Mouse (Mus musculus): ENCODE measurements around the gene Ovol1. TPM values are rescaled to one million over a fixed set of nuclear protein-coding genes. Genes with fewer than 3 reads are reported as not detected.

Gene Ovol1
- not detected in 2 replicates for polyA plus RNA-seq (2021; fragmentation: Nextera tagmentation)
- long read RNA-seq, experiment 1, result 0 reads
- long read RNA-seq, experiment 2, result 0 reads

GRCm38 (mm10) chr19:5560457-5561041, at the start of gene Ovol1:
Gene Ovol1 (minus strand): TSS chr19:5560646.

GRCm38 (mm10) chr19:5609547-5610404, 49.3 kb upstream of the Ovol1 start, which contains the start of gene Kat5:
Gene Kat5 (minus strand): TSS chr19:5610237.

GRCm38 (mm10) chr19:5601752-5602541, 41.5 kb upstream of the Ovol1 start, which contains the start of gene Rnaseh2c:
Gene Rnaseh2c (plus strand): TSS chr19:5601873.

GRCm38 (mm10) chr19:5567534-5568469, 7.4 kb upstream of the Ovol1 start, which contains the start of gene Ap5b1:
Gene Ap5b1 (plus strand): TSS chr19:5568025.

GRCm38 (mm10) chr19:5510031-5511026, 50.1 kb downstream of the Ovol1 start, which contains the start of gene Snx32:
Gene Snx32 (minus strand): TSS chr19:5510538.

GRCm38 (mm10) chr19:5503687-5504086, 56.8 kb downstream of the Ovol1 start, which contains the start of gene 1700020D05Rik:
Gene 1700020D05Rik (minus strand): TSS chr19:5503787.

Other genes starting within 250 kb of the Ovol1 start
- gene Catsper1, start 224.9 kb downstream of the Ovol1 start, polyA plus RNA-seq (2021; fragmentation: Nextera tagmentation), result not detected in 2 replicates
- 50.0 and 72.9 TPM in 2 replicates for gene Cst6, start 211.1 kb downstream of the Ovol1 start, polyA plus RNA-seq (2021; fragmentation: Nextera tagmentation)
- gene Eif1ad, start 193.9 kb downstream of the Ovol1 start, polyA plus RNA-seq (2021; fragmentation: Nextera tagmentation), result 29.9 and 34.7 TPM in 2 replicates
- gene Banf1, start 193.5 kb downstream of the Ovol1 start, polyA plus RNA-seq (2021; fragmentation: Nextera tagmentation), result 160 and 199 TPM in 2 replicates
- gene Sart1, start 171.9 kb downstream of the Ovol1 start, polyA plus RNA-seq (2021; fragmentation: Nextera tagmentation), result 26.4 and 29.3 TPM in 2 replicates
- gene Tsga10ip, start 158.1 kb downstream of the Ovol1 start, polyA plus RNA-seq (2021; fragmentation: Nextera tagmentation), result not detected in 2 replicates
- 166 and 215 TPM in 2 replicates for gene Drap1, start 135.7 kb downstream of the Ovol1 start, polyA plus RNA-seq (2021; fragmentation: Nextera tagmentation)
- gene AI837181, start 135.5 kb downstream of the Ovol1 start, polyA plus RNA-seq (2021; fragmentation: Nextera tagmentation), result 42.0 and 45.8 TPM in 2 replicates
- gene Fosl1, start 113.1 kb downstream of the Ovol1 start, polyA plus RNA-seq (2021; fragmentation: Nextera tagmentation), result 0.19 TPM in 1 of 2 replicates, not detected in the other
- 20.7 and 40.8 TPM in 2 replicates for gene Ccdc85b, start 102.8 kb downstream of the Ovol1 start, polyA plus RNA-seq (2021; fragmentation: Nextera tagmentation)
- gene Fibp, start 100.0 kb downstream of the Ovol1 start, polyA plus RNA-seq (2021; fragmentation: Nextera tagmentation), result 93.1 and 106 TPM in 2 replicates
- gene Ctsw, start 92.1 kb downstream of the Ovol1 start, polyA plus RNA-seq (2021; fragmentation: Nextera tagmentation), result 0.23 TPM in 1 of 2 replicates, not detected in the other
- gene Efemp2, start 86.7 kb downstream of the Ovol1 start, polyA plus RNA-seq (2021; fragmentation: Nextera tagmentation), result 13.0 and 16.9 TPM in 2 replicates
- 18.7 and 21.5 TPM in 2 replicates for gene Mus81, start 72.2 kb downstream of the Ovol1 start, polyA plus RNA-seq (2021; fragmentation: Nextera tagmentation)
- gene Cfl1, start 70.2 kb downstream of the Ovol1 start, polyA plus RNA-seq (2021; fragmentation: Nextera tagmentation), result 823 and 1,622 TPM in 2 replicates
- gene 1700020D05Rik, start 56.9 kb downstream of the Ovol1 start, polyA plus RNA-seq (2021; fragmentation: Nextera tagmentation), result not detected in 2 replicates
- 58.0 and 58.2 TPM in 2 replicates for gene Snx32, start 50.1 kb downstream of the Ovol1 start, polyA plus RNA-seq (2021; fragmentation: Nextera tagmentation)
- gene Ap5b1, start 7.4 kb upstream of the Ovol1 start, polyA plus RNA-seq (2021; fragmentation: Nextera tagmentation), result 2.8 and 3.6 TPM in 2 replicates
- gene Rnaseh2c, start 41.2 kb upstream of the Ovol1 start, polyA plus RNA-seq (2021; fragmentation: Nextera tagmentation), result 63.2 and 67.2 TPM in 2 replicates
- gene Kat5, start 49.6 kb upstream of the Ovol1 start, polyA plus RNA-seq (2021; fragmentation: Nextera tagmentation), result 57.2 and 58.7 TPM in 2 replicates
- 7.7 and 14.6 TPM in 2 replicates for gene Rela, start 76.8 kb upstream of the Ovol1 start, polyA plus RNA-seq (2021; fragmentation: Nextera tagmentation)
- gene Sipa1, start 103.1 kb upstream of the Ovol1 start, polyA plus RNA-seq (2021; fragmentation: Nextera tagmentation), result 5.4 and 5.9 TPM in 2 replicates
- 5.6 and 10.1 TPM in 2 replicates for gene Map3k11, start 128.1 kb upstream of the Ovol1 start, polyA plus RNA-seq (2021; fragmentation: Nextera tagmentation)
- 6.8 and 13.0 TPM in 2 replicates for gene Pcnx3, start 128.3 kb upstream of the Ovol1 start, polyA plus RNA-seq (2021; fragmentation: Nextera tagmentation)
- gene Kcnk7, start 143.7 kb upstream of the Ovol1 start, polyA plus RNA-seq (2021; fragmentation: Nextera tagmentation), result 0.38 and 0.49 TPM in 2 replicates
- 13.5 and 14.4 TPM in 2 replicates for gene Ehbp1l1, start 165.7 kb upstream of the Ovol1 start, polyA plus RNA-seq (2021; fragmentation: Nextera tagmentation)
- gene Fam89b, start 169.0 kb upstream of the Ovol1 start, polyA plus RNA-seq (2021; fragmentation: Nextera tagmentation), result 22.3 and 26.6 TPM in 2 replicates
- 3.3 and 3.5 TPM in 2 replicates for gene Ltbp3, start 180.3 kb upstream of the Ovol1 start, polyA plus RNA-seq (2021; fragmentation: Nextera tagmentation)
- 65.3 and 68.3 TPM in 2 replicates for gene Scyl1, start 210.8 kb upstream of the Ovol1 start, polyA plus RNA-seq (2021; fragmentation: Nextera tagmentation)